In the genomic region with DNA sequence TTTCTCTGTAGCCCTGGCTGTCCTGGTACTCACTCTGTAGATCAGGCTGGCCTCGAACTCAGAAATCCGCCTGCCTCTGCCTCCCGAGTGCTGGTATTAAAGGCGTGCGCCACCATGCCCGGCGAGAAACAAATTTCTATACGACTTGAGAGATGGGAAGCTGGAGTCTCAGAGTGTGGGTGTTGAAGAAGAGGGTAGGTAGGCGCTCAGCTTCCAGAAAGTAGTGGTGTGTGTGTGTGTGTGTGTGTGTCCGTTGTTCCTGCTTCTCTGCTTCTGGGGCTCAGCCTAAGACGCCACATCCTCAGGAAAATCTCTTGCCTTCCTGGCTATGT, we compare ENCODE assay signal across 1 mouse cellular context.
TF ChIP-seq lines count a peak whose summit lies in the region.

No protein-coding gene starts in this region.

TF ChIP-seq in MEL, 35 proteins besides CTCF, POLR2A, EP300 and RAD21:
- TF ChIP-seq TBP (IDR thresholded peaks at IDR 0.05; ENCODE audit: low read depth, low read length), result peak; percentile 65
- TF ChIP-seq ZNF384 (IDR thresholded peaks at IDR 0.05; ENCODE audit: low read depth, low read length), result peak; percentile 74; the same call in 1 of the 2 replicates
TF ChIP-seq in MEL: peak in this region for 2; not testable (repeated sequence) for 33.
